Mouse (Mus musculus) layer of hippocampus, adult 11-12 months (tissue): ENCODE data around the gene Olfr654.

Experiments used
- DNase-seq: peaks from one replicate; pipeline ENCODE4 v3.0.0; 2022; ENCODE audit warnings: low spot score

The Olfr654 gene

GRCm38 (mm10) chr7:104586725-104587124 is at the start of gene Olfr654:
Olfr654 (plus strand) TSS chr7:104587025.
- DNase-seq = no peak

GRCm38 (mm10) chr7:104549833-104550232 is 37.0 kb upstream of the Olfr654 start, which contains the start of gene Olfr651:
Olfr651 (plus strand) TSS chr7:104550133.
- DNase-seq = no peak

- DNase-seq = no peak
Measured at GRCm38 (mm10) chr7:104552700-104553099, 34.1 kb upstream of the Olfr654 start.

GRCm38 (mm10) chr7:104560601-104561000 is 26.2 kb upstream of the Olfr654 start, which contains the start of gene Olfr652:
Olfr652 (plus strand) TSS chr7:104560901.
- no peak for DNase-seq

GRCm38 (mm10) chr7:104577014-104577413 is 9.8 kb upstream of the Olfr654 start, which contains the start of gene Olfr653:
Olfr653 (plus strand) TSS chr7:104577314.
- DNase-seq = no peak

GRCm38 (mm10) chr7:104580846-104581245 is 6.0 kb upstream of the Olfr654 start:
- DNase-seq = no peak

GRCm38 (mm10) chr7:104581429-104581828 is 5.4 kb upstream of the Olfr654 start:
- no peak for DNase-seq

- DNase-seq = no peak
Measured at GRCm38 (mm10) chr7:104588274-104588673, 1.4 kb downstream of the Olfr654 start.

- no peak for DNase-seq
Measured at GRCm38 (mm10) chr7:104601679-104602078, 14.9 kb downstream of the Olfr654 start, which contains the start of gene Olfr655. Olfr655 (minus strand) TSS chr7:104601779.

GRCm38 (mm10) chr7:104603173-104603572 is 16.3 kb downstream of the Olfr654 start:
- no peak for DNase-seq

GRCm38 (mm10) chr7:104604727-104605126 is 17.9 kb downstream of the Olfr654 start:
- no peak for DNase-seq

- no peak for DNase-seq
Measured at GRCm38 (mm10) chr7:104613655-104614054, 26.8 kb downstream of the Olfr654 start, which contains the start of gene Olfr656. Olfr656 (plus strand) TSS chr7:104613955.

GRCm38 (mm10) chr7:104624494-104624893 is 37.7 kb downstream of the Olfr654 start, which contains the start of gene Olfr657:
Olfr657 (plus strand) TSS chr7:104624794.
- DNase-seq = no peak
